Mouse (Mus musculus) inflammation-experienced regulatory T-cells, adult 16 weeks (primary cell): ENCODE results near the gene Olfr469. TPM values are rescaled to one million over a fixed set of nuclear protein-coding genes. Genes with fewer than 3 reads are reported as not detected.

Experiments
- polyA plus RNA-seq: library from polyadenylated mRNA; unstranded; fragments of 100-300 nt; shearing (Covaris generic); gene quantifications from one replicate; pipeline ENCODE4 v1.2.1, GENCODE M21; 2017

Gene Olfr469
- not detected for polyA plus RNA-seq

DNA sequence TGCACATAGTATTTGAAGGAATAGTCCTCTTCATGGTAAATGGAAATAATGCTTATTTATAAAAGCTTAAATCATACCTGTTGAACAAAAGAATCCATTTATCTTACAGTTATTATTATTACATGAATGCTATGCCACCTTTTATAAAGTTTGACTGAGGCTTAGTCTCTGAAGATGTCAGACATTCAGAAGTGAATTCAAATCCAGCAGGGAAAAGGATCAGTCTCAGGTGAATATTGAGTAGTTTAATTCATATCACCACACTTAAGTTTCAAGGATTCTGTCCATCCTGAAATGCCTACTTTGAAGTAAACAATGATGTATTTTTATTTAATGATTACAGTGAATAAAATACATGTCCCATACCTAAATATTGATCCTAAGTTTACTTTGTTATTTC, at the start of gene Olfr469:
Gene Olfr469 (minus strand): TSS at position 101 of the 400 bp plus-strand sequence.

DNA sequence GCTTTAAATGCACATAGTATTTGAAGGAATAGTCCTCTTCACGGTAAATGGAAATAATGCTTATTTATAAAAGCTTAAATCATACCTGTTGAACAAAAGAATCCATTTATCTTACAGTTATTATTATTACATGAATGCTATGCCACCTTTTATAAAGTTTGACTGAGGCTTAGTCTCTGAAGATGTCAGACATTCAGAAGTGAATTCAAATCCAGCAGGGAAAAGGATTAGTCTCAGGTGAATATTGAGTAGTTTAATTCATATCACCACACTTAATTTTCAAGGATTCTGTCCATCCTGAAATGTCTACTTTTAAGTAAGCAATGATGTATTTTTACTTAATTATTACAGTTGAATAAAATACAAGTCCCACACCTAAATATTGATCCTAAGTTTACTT, 22.0 kb upstream of the Olfr469 start, which contains the start of gene Olfr470:
Gene Olfr470 (minus strand): TSS at position 101 of the 400 bp plus-strand sequence.

DNA sequence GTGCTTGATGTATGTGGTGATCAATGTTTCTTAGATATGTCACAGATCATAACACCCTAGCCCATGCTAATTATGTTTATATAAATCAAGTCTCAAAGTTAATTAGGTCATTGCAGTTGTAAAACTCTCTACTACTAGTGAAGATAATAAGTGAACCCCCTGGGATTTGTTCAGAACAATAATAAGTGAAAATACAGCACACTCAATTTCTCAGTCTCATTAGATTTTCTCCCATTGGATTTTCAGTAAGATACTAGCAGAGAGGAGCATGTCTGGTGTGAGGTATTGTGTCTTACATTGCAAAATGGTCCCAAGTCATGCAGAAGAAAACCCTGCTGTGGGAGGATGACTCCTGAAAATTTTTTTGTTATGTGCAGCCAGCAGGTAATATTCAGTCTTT, 13.4 kb downstream of the Olfr469 start, which contains the start of gene Olfr467:
Gene Olfr467 (plus strand): TSS at position 301 of the 400 bp plus-strand sequence.

DNA sequence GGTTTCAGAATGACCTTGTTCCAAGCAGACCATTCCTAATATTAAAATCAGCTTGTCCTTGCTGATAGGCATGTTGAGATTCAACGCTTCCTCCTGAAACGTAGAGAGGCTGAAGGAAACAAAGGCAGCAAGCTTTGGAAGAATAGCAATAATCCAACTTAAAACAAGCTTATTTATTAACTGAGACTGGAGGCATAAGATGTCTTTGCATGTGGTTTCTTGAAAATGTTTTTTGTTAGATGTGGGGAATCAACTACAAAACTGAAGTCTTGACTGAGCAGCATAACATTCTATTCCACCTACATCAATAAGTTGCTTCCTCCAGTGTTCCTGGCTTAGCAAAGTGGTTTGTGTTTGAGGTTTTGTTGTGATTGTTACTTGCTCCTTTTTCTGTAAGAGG, 24.2 kb downstream of the Olfr469 start, which contains the start of gene Ovch2:
Gene Ovch2 (minus strand): TSS at position 101 of the 400 bp plus-strand sequence.

Other genes starting within 250 kb of the Olfr469 start
- gene Ppfibp2, start 230.3 kb downstream of the Olfr469 start, polyA plus RNA-seq: 2.0 TPM
- not detected for gene 5330417H12Rik, start 200.4 kb downstream of the Olfr469 start, polyA plus RNA-seq
- gene Cyb5r2, start 67.5 kb downstream of the Olfr469 start, polyA plus RNA-seq: not detected
- gene Ovch2, start 24.3 kb downstream of the Olfr469 start, polyA plus RNA-seq: not detected
- not detected for gene Olfr467, start 13.3 kb downstream of the Olfr469 start, polyA plus RNA-seq
- not detected for gene Olfr470, start 21.9 kb upstream of the Olfr469 start, polyA plus RNA-seq
- 0.07 TPM for gene Olfr472, start 72.4 kb upstream of the Olfr469 start, polyA plus RNA-seq
- gene Olfr473, start 104.9 kb upstream of the Olfr469 start, polyA plus RNA-seq: not detected
- not detected for gene Olfr474, start 129.1 kb upstream of the Olfr469 start, polyA plus RNA-seq
- gene Olfr476, start 139.3 kb upstream of the Olfr469 start, polyA plus RNA-seq: not detected
- gene Olfr477, start 161.2 kb upstream of the Olfr469 start, polyA plus RNA-seq: not detected
- gene Olfr478, start 208.4 kb upstream of the Olfr469 start, polyA plus RNA-seq: not detected
- gene Olfr479, start 225.2 kb upstream of the Olfr469 start, polyA plus RNA-seq: not detected
- not detected for gene Olfr480, start 241.8 kb upstream of the Olfr469 start, polyA plus RNA-seq